Mouse (Mus musculus): ENCODE data around the gene Rap1b. TPM values are rescaled to one million over a fixed set of nuclear protein-coding genes. Genes with fewer than 3 reads are reported as not detected.
A peak's percentile ranks its signal among the peaks of the same experiment; 100 is the strongest.

Rap1b gene
- polyA plus RNA-seq, 1 experiment from 2014 or later, result 146 TPM

- peaks cover 51% of the 10 kb centered on the region for H3K36me3 ChIP-seq
- peak overlapping the region; percentile 71; the same call in 1 of the 2 replicates for H3K4me3 ChIP-seq
- no peak for DNase-seq (ENCODE audit: low spot score)
- no peaks in the 10 kb centered on the region for H3K9me3 ChIP-seq (replicated peaks)
- H3K4me1 ChIP-seq, result peaks cover 27% of the 10 kb centered on the region
- no peaks in the 10 kb centered on the region for H3K27me3 ChIP-seq (ENCODE audit: low read depth, poor library complexity, severe bottlenecking)
- WGBS, result 94% methylated on average over 17 of the region's 17 CpGs
- H3K27ac ChIP-seq (replicated peaks), result no peak overlapping the region
Measured at GRCm38 (mm10) chr10:117790421-117791170, 55.2 kb downstream of the Rap1b start.

GRCm38 (mm10) chr10:117790011-117790410, 55.8 kb downstream of the Rap1b start:
- Histone ChIP-seq H3K27me3 (ENCODE audit: low read depth, poor library complexity, severe bottlenecking) (no peaks in the 10 kb centered on the region), H3K4me1 (peaks cover 27% of the 10 kb centered on the region), H3K36me3 (peaks cover 57% of the 10 kb centered on the region), H3K4me3 (no peak overlapping the region), H3K27ac (replicated peaks) (no peak overlapping the region), H3K9me3 (replicated peaks) (no peaks in the 10 kb centered on the region)
- DNase-seq (ENCODE audit: low spot score), result no peak
- WGBS, result 88% methylated on average over 1 of the region's 1 CpGs

- Histone ChIP-seq H3K4me3 (no peak overlapping the region), H3K27me3 (ENCODE audit: low read depth, poor library complexity, severe bottlenecking) (no peaks in the 10 kb centered on the region), H3K4me1 (no peaks in the 10 kb centered on the region), H3K27ac (replicated peaks) (no peak overlapping the region), H3K36me3 (peaks cover 97% of the 10 kb centered on the region), H3K9me3 (replicated peaks) (no peaks in the 10 kb centered on the region)
- no peak for DNase-seq (ENCODE audit: low spot score)
- 94% methylated on average over 7 of the region's 7 CpGs for WGBS
Measured at GRCm38 (mm10) chr10:117784646-117785045, 61.2 kb downstream of the Rap1b start.

- no peaks in the 10 kb centered on the region for H3K9me3 ChIP-seq (replicated peaks)
- no peak for DNase-seq (ENCODE audit: low spot score)
- no peaks in the 10 kb centered on the region for H3K27me3 ChIP-seq (ENCODE audit: low read depth, poor library complexity, severe bottlenecking)
- peaks cover 97% of the 10 kb centered on the region for H3K36me3 ChIP-seq
- WGBS, result 94% methylated on average over 13 of the region's 13 CpGs
- no peaks in the 10 kb centered on the region for H3K4me1 ChIP-seq
- H3K27ac ChIP-seq (replicated peaks), result no peak overlapping the region
- H3K4me3 ChIP-seq, result no peak overlapping the region
Measured at GRCm38 (mm10) chr10:117783786-117784420, 61.9 kb downstream of the Rap1b start.

- no peaks in the 10 kb centered on the region for H3K9me3 ChIP-seq (replicated peaks)
- no peak for DNase-seq (ENCODE audit: low spot score)
- WGBS, result 95% methylated on average over 14 of the region's 14 CpGs
Measured at GRCm38 (mm10) chr10:117782491-117783260, 63.2 kb downstream of the Rap1b start.

GRCm38 (mm10) chr10:117782056-117782455, 63.8 kb downstream of the Rap1b start:
- Histone ChIP-seq H3K9me3 (replicated peaks) (no peaks in the 10 kb centered on the region), H3K27me3 (ENCODE audit: low read depth, poor library complexity, severe bottlenecking) (no peaks in the 10 kb centered on the region), H3K4me1 (no peaks in the 10 kb centered on the region), H3K27ac (replicated peaks) (no peak overlapping the region), H3K36me3 (peaks cover 98% of the 10 kb centered on the region), H3K4me3 (no peak overlapping the region)
- no peak for DNase-seq (ENCODE audit: low spot score)
- 91% methylated on average over 2 of the region's 2 CpGs for WGBS

More at GRCm38 (mm10) chr10:117782491-117783260, 63.2 kb downstream of the Rap1b start:
- Histone ChIP-seq H3K36me3 (peaks cover 99% of the 10 kb centered on the region), H3K27me3 (ENCODE audit: low read depth, poor library complexity, severe bottlenecking) (no peaks in the 10 kb centered on the region), H3K4me3 (no peak overlapping the region), H3K27ac (replicated peaks) (no peak overlapping the region), H3K4me1 (no peaks in the 10 kb centered on the region)

GRCm38 (mm10) chr10:117781021-117781725, 64.7 kb downstream of the Rap1b start:
- WGBS, result 95% methylated on average over 17 of the region's 17 CpGs
- peaks cover 98% of the 10 kb centered on the region for H3K36me3 ChIP-seq
- H3K9me3 ChIP-seq (replicated peaks), result no peaks in the 10 kb centered on the region

GRCm38 (mm10) chr10:117780306-117780911, 65.4 kb downstream of the Rap1b start:
- DNase-seq (ENCODE audit: low spot score), result no peak
- Histone ChIP-seq H3K9me3 (replicated peaks) (no peaks in the 10 kb centered on the region), H3K36me3 (peaks cover 98% of the 10 kb centered on the region), H3K4me1 (no peaks in the 10 kb centered on the region), H3K27ac (replicated peaks) (no peak overlapping the region), H3K4me3 (no peak overlapping the region), H3K27me3 (ENCODE audit: low read depth, poor library complexity, severe bottlenecking) (no peaks in the 10 kb centered on the region)
- WGBS, result 95% methylated on average over 6 of the region's 6 CpGs

More at GRCm38 (mm10) chr10:117781021-117781725, 64.7 kb downstream of the Rap1b start:
- H3K4me1 ChIP-seq, result no peaks in the 10 kb centered on the region
- no peak overlapping the region for H3K27ac ChIP-seq (replicated peaks)
- H3K27me3 ChIP-seq (ENCODE audit: low read depth, poor library complexity, severe bottlenecking), result no peaks in the 10 kb centered on the region
- H3K4me3 ChIP-seq, result no peak overlapping the region
- DNase-seq (ENCODE audit: low spot score), result no peak

GRCm38 (mm10) chr10:117779581-117780305, 66.1 kb downstream of the Rap1b start:
- no peak overlapping the region for H3K27ac ChIP-seq (replicated peaks)
- no peaks in the 10 kb centered on the region for H3K9me3 ChIP-seq (replicated peaks)
- no peaks in the 10 kb centered on the region for H3K4me1 ChIP-seq
- H3K27me3 ChIP-seq (ENCODE audit: low read depth, poor library complexity, severe bottlenecking), result no peaks in the 10 kb centered on the region
- no peak for DNase-seq (ENCODE audit: low spot score)
- H3K4me3 ChIP-seq, result no peak overlapping the region
- 94% methylated on average over 8 of the region's 8 CpGs for WGBS
- H3K36me3 ChIP-seq, result peaks cover 98% of the 10 kb centered on the region

- WGBS, result 93% methylated on average over 4 of the region's 4 CpGs
- H3K36me3 ChIP-seq, result peaks cover 99% of the 10 kb centered on the region
Measured at GRCm38 (mm10) chr10:117778951-117779350, 66.9 kb downstream of the Rap1b start.

GRCm38 (mm10) chr10:117778328-117778910, 67.4 kb downstream of the Rap1b start:
- Histone ChIP-seq H3K4me1 (no peaks in the 10 kb centered on the region), H3K27ac (replicated peaks) (no peak overlapping the region), H3K4me3 (no peak overlapping the region), H3K9me3 (replicated peaks) (no peaks in the 10 kb centered on the region), H3K27me3 (ENCODE audit: low read depth, poor library complexity, severe bottlenecking) (no peaks in the 10 kb centered on the region), H3K36me3 (peaks cover 99% of the 10 kb centered on the region)
- WGBS, result 94% methylated on average over 12 of the region's 12 CpGs
- no peak for DNase-seq (ENCODE audit: low spot score)

More at GRCm38 (mm10) chr10:117778951-117779350, 66.9 kb downstream of the Rap1b start:
- Histone ChIP-seq H3K27ac (replicated peaks) (no peak overlapping the region), H3K4me3 (no peak overlapping the region), H3K27me3 (ENCODE audit: low read depth, poor library complexity, severe bottlenecking) (no peaks in the 10 kb centered on the region), H3K9me3 (replicated peaks) (no peaks in the 10 kb centered on the region), H3K4me1 (no peaks in the 10 kb centered on the region)
- no peak for DNase-seq (ENCODE audit: low spot score)
